Mouse (Mus musculus): ENCODE results near the gene Zc3h10. TPM values are rescaled to one million over a fixed set of nuclear protein-coding genes. Genes with fewer than 3 reads are reported as not detected.

Zc3h10 gene
- polyA plus RNA-seq, 1 experiment from 2014 or later, result 12.4 TPM

GRCm38 (mm10) chr10:128535624-128536265 lies 11.8 kb downstream of the Zc3h10 start:
- Histone ChIP-seq H3K4me3 (replicated peaks) (peak overlapping the region; percentile 22; the same call in 1 of the 2 replicates), H3K36me3 (no peaks in the 10 kb centered on the region), H3K27ac (peak overlapping the region; percentile 67), H3K27me3 (replicated peaks) (no peaks in the 10 kb centered on the region), H3K4me1 (peaks cover 4% of the 10 kb centered on the region; the same call in 1 of the 2 replicates), H3K9ac (no peak overlapping the region), H3K9me3 (no peaks in the 10 kb centered on the region), H3K4me2 (peak overlapping the region; percentile 50)
- WGBS, result 72% methylated on average over 4 of the region's 4 CpGs
- ATAC-seq (ENCODE audit: insufficient read depth, low FRiP score, low read depth), result peak; percentile 23; the same call in 1 of the 2 replicates

GRCm38 (mm10) chr10:128535206-128535605 lies 12.4 kb downstream of the Zc3h10 start:
- WGBS, result 56% methylated on average over 2 of the region's 2 CpGs
- ATAC-seq (ENCODE audit: insufficient read depth, low FRiP score, low read depth), result no peak

GRCm38 (mm10) chr10:128526366-128527356 lies 20.9 kb downstream of the Zc3h10 start:
- WGBS, result 31% methylated on average over 28 of the region's 28 CpGs
- ATAC-seq (ENCODE audit: insufficient read depth, low FRiP score, low read depth), result no peak

More at GRCm38 (mm10) chr10:128535206-128535605, 12.4 kb downstream of the Zc3h10 start:
- Histone ChIP-seq H3K9me3 (no peaks in the 10 kb centered on the region), H3K4me2 (no peak overlapping the region), H3K9ac (no peak overlapping the region), H3K36me3 (no peaks in the 10 kb centered on the region), H3K4me3 (replicated peaks) (no peak overlapping the region), H3K27ac (no peak overlapping the region), H3K27me3 (replicated peaks) (no peaks in the 10 kb centered on the region), H3K4me1 (peaks cover 4% of the 10 kb centered on the region; the same call in 1 of the 2 replicates)

GRCm38 (mm10) chr10:128525671-128526308 lies 21.8 kb downstream of the Zc3h10 start, which contains the start of gene Esyt1:
TSS of gene Esyt1 (minus strand) at chr10:128525871.
- H3K4me3 ChIP-seq (replicated peaks), result peak within 1 kb of the TSS; percentile 92
- peak; percentile 98 for ATAC-seq (ENCODE audit: insufficient read depth, low FRiP score, low read depth)
- H3K4me1 ChIP-seq, result peaks cover 10% of the 10 kb centered on the region; the same call in 1 of the 2 replicates
- no peaks in the 10 kb centered on the region for H3K27me3 ChIP-seq (replicated peaks)
- peaks cover 4% of the 10 kb centered on the region; the same call in 1 of the 2 replicates for H3K36me3 ChIP-seq
- no peaks in the 10 kb centered on the region for H3K9me3 ChIP-seq
- H3K9ac ChIP-seq, result peak within 1 kb of the TSS; percentile 95
- peak within 1 kb of the TSS; percentile 98 for H3K4me2 ChIP-seq
- H3K27ac ChIP-seq, result peak within 1 kb of the TSS; percentile 90
- under 1% methylated on average over 37 of the region's 37 CpGs for WGBS

More at GRCm38 (mm10) chr10:128526366-128527356, 20.9 kb downstream of the Zc3h10 start:
- Histone ChIP-seq H3K27ac (peak overlapping the region; percentile 60), H3K4me3 (replicated peaks) (peak overlapping the region; percentile 92), H3K9ac (no peak overlapping the region), H3K4me1 (peaks cover 10% of the 10 kb centered on the region; the same call in 1 of the 2 replicates), H3K27me3 (replicated peaks) (no peaks in the 10 kb centered on the region), H3K36me3 (no peaks in the 10 kb centered on the region; the same call in 1 of the 2 replicates), H3K9me3 (no peaks in the 10 kb centered on the region), H3K4me2 (peak overlapping the region; percentile 98)

GRCm38 (mm10) chr10:128524732-128525662 lies 22.6 kb downstream of the Zc3h10 start:
- Histone ChIP-seq H3K36me3 (peaks cover 10% of the 10 kb centered on the region; the same call in 1 of the 2 replicates), H3K4me2 (peak overlapping the region; percentile 98)

GRCm38 (mm10) chr10:128524111-128524731 lies 23.4 kb downstream of the Zc3h10 start:
- WGBS, result 31% methylated on average over 11 of the region's 11 CpGs
- peaks cover 11% of the 10 kb centered on the region; the same call in 1 of the 2 replicates for H3K36me3 ChIP-seq
- peak overlapping the region; percentile 98 for H3K4me2 ChIP-seq
- no peaks in the 10 kb centered on the region for H3K9me3 ChIP-seq
- peak overlapping the region; percentile 90; the same call in 1 of the 2 replicates for H3K27ac ChIP-seq
- peak overlapping the region; percentile 92 for H3K4me3 ChIP-seq (replicated peaks)
- peak overlapping the region; percentile 95; the same call in 1 of the 2 replicates for H3K9ac ChIP-seq
- no peak for ATAC-seq (ENCODE audit: insufficient read depth, low FRiP score, low read depth)
- no peaks in the 10 kb centered on the region for H3K27me3 ChIP-seq (replicated peaks)
- peaks cover 10% of the 10 kb centered on the region; the same call in 1 of the 2 replicates for H3K4me1 ChIP-seq

More at GRCm38 (mm10) chr10:128524732-128525662, 22.6 kb downstream of the Zc3h10 start:
- ATAC-seq (ENCODE audit: insufficient read depth, low FRiP score, low read depth), result peak; percentile 17
- H3K27me3 ChIP-seq (replicated peaks), result no peaks in the 10 kb centered on the region
- no peaks in the 10 kb centered on the region for H3K9me3 ChIP-seq
- under 1% methylated on average over 58 of the region's 58 CpGs for WGBS
- H3K9ac ChIP-seq, result peak overlapping the region; percentile 95
- H3K4me1 ChIP-seq, result peaks cover 10% of the 10 kb centered on the region; the same call in 1 of the 2 replicates
- H3K27ac ChIP-seq, result peak overlapping the region; percentile 90
- peak overlapping the region; percentile 92 for H3K4me3 ChIP-seq (replicated peaks)

GRCm38 (mm10) chr10:128522351-128522750 lies 25.2 kb downstream of the Zc3h10 start:
- Histone ChIP-seq H3K9ac (no peak overlapping the region), H3K27me3 (replicated peaks) (no peaks in the 10 kb centered on the region), H3K27ac (no peak overlapping the region), H3K4me2 (no peak overlapping the region), H3K4me3 (replicated peaks) (no peak overlapping the region), H3K36me3 (peaks cover 18% of the 10 kb centered on the region; the same call in 1 of the 2 replicates), H3K9me3 (no peaks in the 10 kb centered on the region), H3K4me1 (peaks cover 10% of the 10 kb centered on the region; the same call in 1 of the 2 replicates)
- ATAC-seq (ENCODE audit: insufficient read depth, low FRiP score, low read depth), result no peak
- 78% methylated on average over 6 of the region's 6 CpGs for WGBS

- H3K36me3 ChIP-seq, result peaks cover 19% of the 10 kb centered on the region; the same call in 1 of the 2 replicates
- no peak for ATAC-seq (ENCODE audit: insufficient read depth, low FRiP score, low read depth)
- no peak overlapping the region for H3K4me2 ChIP-seq
- H3K9ac ChIP-seq, result no peak overlapping the region
- no peaks in the 10 kb centered on the region; the same call in 1 of the 2 replicates for H3K27me3 ChIP-seq (replicated peaks)
- no peaks in the 10 kb centered on the region for H3K9me3 ChIP-seq
- peaks cover 10% of the 10 kb centered on the region; the same call in 1 of the 2 replicates for H3K4me1 ChIP-seq
- H3K4me3 ChIP-seq (replicated peaks), result no peak overlapping the region
- no peak overlapping the region for H3K27ac ChIP-seq
- 87% methylated on average over 16 of the region's 16 CpGs for WGBS
Observed at GRCm38 (mm10) chr10:128520591-128520990, 27.0 kb downstream of the Zc3h10 start.

GRCm38 (mm10) chr10:128518833-128519232 lies 28.7 kb downstream of the Zc3h10 start:
- peaks cover 1% of the 10 kb centered on the region; the same call in 1 of the 2 replicates for H3K4me1 ChIP-seq
- H3K27me3 ChIP-seq (replicated peaks), result no peaks in the 10 kb centered on the region; the same call in 1 of the 2 replicates
- no peak overlapping the region for H3K4me3 ChIP-seq (replicated peaks)
- ATAC-seq (ENCODE audit: insufficient read depth, low FRiP score, low read depth), result no peak
- peaks cover 26% of the 10 kb centered on the region; the same call in 1 of the 2 replicates for H3K36me3 ChIP-seq
- 77% methylated on average over 7 of the region's 7 CpGs for WGBS
- no peak overlapping the region for H3K4me2 ChIP-seq
- no peaks in the 10 kb centered on the region for H3K9me3 ChIP-seq
- H3K9ac ChIP-seq, result no peak overlapping the region
- no peak overlapping the region for H3K27ac ChIP-seq

GRCm38 (mm10) chr10:128516677-128517076 lies 30.9 kb downstream of the Zc3h10 start:
- no peak overlapping the region for H3K9ac ChIP-seq
- no peak overlapping the region for H3K4me3 ChIP-seq (replicated peaks)
- 36% methylated on average over 6 of the region's 6 CpGs for WGBS
- H3K36me3 ChIP-seq, result peaks cover 32% of the 10 kb centered on the region; the same call in 1 of the 2 replicates
- H3K4me2 ChIP-seq, result no peak overlapping the region
- no peak overlapping the region for H3K27ac ChIP-seq
- no peaks in the 10 kb centered on the region for H3K9me3 ChIP-seq
- ATAC-seq (ENCODE audit: insufficient read depth, low FRiP score, low read depth), result no peak
- H3K4me1 ChIP-seq, result no peaks in the 10 kb centered on the region
- H3K27me3 ChIP-seq (replicated peaks), result no peaks in the 10 kb centered on the region; the same call in 1 of the 2 replicates
